Comparison of ENCODE assay signal across 26 mouse cellular contexts in genomic region chr16:78307476-78308192, GRCm38 (mm10). TPM values are rescaled to one million over a fixed set of nuclear protein-coding genes. Genes with fewer than 3 reads are reported as not detected.
DNase-seq lines count a peak whose midpoint lies in the region; ATAC-seq and TF ChIP-seq lines count a peak whose summit lies in the region.
"Had no signal": no experiment of that assay in that cellular context is flagged by ENCODE, and none has a peak within 500 bp of the region (broad histone marks: within the 10 kb centered on the region; RNA-seq: fewer than 3 reads in every experiment).

No protein-coding gene starts in this region.

- no peak overlapping the region for H3K27ac ChIP-seq in forebrain, embryonic 11.5 days (ENCODE audit: low read depth, low read length)
- no peak overlapping the region for H3K27ac ChIP-seq in forebrain, embryonic 16.5 days (ENCODE audit: low read length)
- peak overlapping the region; percentile 54; the same call in 1 of the 2 replicates for H3K27ac ChIP-seq in liver, embryonic 12.5 days
- 0 out of 2 replicates have a peak overlapping the region, but pooled peaks have one; percentile 26 for H3K27ac ChIP-seq in small intestine, adult 2 months (ENCODE audit: insufficient read depth, low read depth, low read length)
- H3K27ac ChIP-seq: embryonic facial prominence, embryonic 15.5 days; forebrain, embryonic 10.5 days; hindbrain, embryonic 10.5 days; hindbrain, postnatal 0 days; kidney, embryonic 15.5 days; limb, embryonic 15.5 days had no signal

- DNase-seq in forebrain, embryonic 11.5 days (ENCODE audit: low spot score) = peak; percentile 32
- DNase-seq in layer of hippocampus, postnatal 25 days (ENCODE audit: extremely low spot score in 1 of 2, low spot score in 1 of 2) = no peak
- no peak for DNase-seq in urinary bladder, adult 2 months (ENCODE audit: low spot score)
- no peak for DNase-seq in adrenal gland, postnatal 36 days
- DNase-seq: adrenal gland, postnatal 14 days; cerebellum, adult 11-12 months; cerebellum, postnatal 36 days; gastrocnemius, postnatal 14 days; kidney, postnatal 4 days; layer of hippocampus, adult 9-11 months; lung, postnatal 14 days; right cerebral cortex, postnatal 25 days; thymus, postnatal 14 days had no signal

- no peaks in the 10 kb centered on the region for H3K9me3 ChIP-seq in forebrain, embryonic 11.5 days (ENCODE audit: control insufficient read depth, low read length)
- H3K9me3 ChIP-seq in forebrain, embryonic 16.5 days (ENCODE audit: control insufficient read depth, low read length) = no peaks in the 10 kb centered on the region
- no peaks in the 10 kb centered on the region for H3K9me3 ChIP-seq in liver, embryonic 12.5 days (replicated peaks)
- H3K9me3 ChIP-seq: embryonic facial prominence, embryonic 15.5 days; forebrain, embryonic 10.5 days; hindbrain, embryonic 10.5 days; kidney, embryonic 15.5 days; limb, embryonic 15.5 days had no signal

- H3K4me1 ChIP-seq in forebrain, embryonic 11.5 days (replicated peaks; ENCODE audit: control insufficient read depth, insufficient read depth, low read length) = no peaks in the 10 kb centered on the region
- peaks cover 24% of the 10 kb centered on the region for H3K4me1 ChIP-seq in forebrain, embryonic 16.5 days (replicated peaks; ENCODE audit: control insufficient read depth, insufficient read depth, low read length)
- no peaks in the 10 kb centered on the region for H3K4me1 ChIP-seq in liver, embryonic 12.5 days
- peaks cover 28% of the 10 kb centered on the region for H3K4me1 ChIP-seq in small intestine, adult 2 months (ENCODE audit: control insufficient read depth, insufficient read depth, insufficient read length, low read length)
- H3K4me1 ChIP-seq: embryonic facial prominence, embryonic 15.5 days had no signal

- H3K9ac ChIP-seq in forebrain, embryonic 11.5 days (ENCODE audit: low read length) = no peak overlapping the region
- H3K9ac ChIP-seq in forebrain, embryonic 16.5 days (replicated peaks; ENCODE audit: low read depth, low read length) = no peak overlapping the region
- H3K9ac ChIP-seq in liver, embryonic 12.5 days = no peak overlapping the region
- H3K9ac ChIP-seq: embryonic facial prominence, embryonic 15.5 days; kidney, embryonic 15.5 days; limb, embryonic 15.5 days had no signal

- no peak for TF ChIP-seq POLR2A in small intestine, adult 2 months (IDR thresholded peaks at IDR 0.05; ENCODE audit: low read depth, low read length)

- H3K27me3 ChIP-seq in forebrain, embryonic 11.5 days (ENCODE audit: control insufficient read depth, insufficient read depth, low read length) = no peaks in the 10 kb centered on the region
- no peaks in the 10 kb centered on the region for H3K27me3 ChIP-seq in forebrain, embryonic 16.5 days (replicated peaks; ENCODE audit: control insufficient read depth, insufficient read depth, low read length)
- H3K27me3 ChIP-seq in liver, embryonic 12.5 days (replicated peaks) = peaks cover 28% of the 10 kb centered on the region
- no peaks in the 10 kb centered on the region for H3K27me3 ChIP-seq in small intestine, adult 2 months (ENCODE audit: control insufficient read depth, insufficient read depth, low read length)
- H3K27me3 ChIP-seq: embryonic facial prominence, embryonic 15.5 days; kidney, embryonic 15.5 days; limb, embryonic 15.5 days; Patski had no signal

- no peak overlapping the region for H3K4me3 ChIP-seq in forebrain, embryonic 11.5 days (ENCODE audit: low read depth, low read length)
- H3K4me3 ChIP-seq in forebrain, embryonic 16.5 days (replicated peaks; ENCODE audit: low read length) = no peak overlapping the region
- no peak overlapping the region for H3K4me3 ChIP-seq in liver, embryonic 12.5 days
- no peak overlapping the region for H3K4me3 ChIP-seq in small intestine, adult 2 months (ENCODE audit: low read depth, low read length)
- H3K4me3 ChIP-seq: embryonic facial prominence, embryonic 15.5 days; forebrain, embryonic 10.5 days; hindbrain, embryonic 10.5 days; kidney, embryonic 15.5 days; limb, embryonic 15.5 days had no signal

- no peaks in the 10 kb centered on the region; the same call in 1 of the 2 replicates for H3K36me3 ChIP-seq in forebrain, embryonic 11.5 days (ENCODE audit: control insufficient read depth, insufficient read depth, low read length)
- H3K36me3 ChIP-seq in forebrain, embryonic 16.5 days (ENCODE audit: control insufficient read depth, insufficient read depth) = no peaks in the 10 kb centered on the region
- H3K36me3 ChIP-seq in liver, embryonic 12.5 days = no peaks in the 10 kb centered on the region
- 0 out of 2 replicates have a peak, but pooled peaks cover 4% of the 10 kb centered on the region for H3K36me3 ChIP-seq in small intestine, adult 2 months (ENCODE audit: control insufficient read depth, insufficient read depth, low read length)
- H3K36me3 ChIP-seq: embryonic facial prominence, embryonic 15.5 days; kidney, embryonic 15.5 days; limb, embryonic 15.5 days had no signal

- no peak for ATAC-seq in forebrain, embryonic 11.5 days (replicated peaks; ENCODE audit: low FRiP score)
- ATAC-seq in forebrain, embryonic 16.5 days = no peak
- ATAC-seq in erythroid progenitor cell, adult 5-6 weeks (replicated peaks; ENCODE audit: low FRiP score, poor library complexity, severe bottlenecking) = 0 out of 2 replicates have a peak, but pooled peaks have one; percentile 14
- peak; percentile 68 for ATAC-seq in liver, embryonic 12.5 days
- ATAC-seq: CD4-positive, CD25-positive, alpha-beta regulatory T cell, adult 4 months; hindbrain, postnatal 0 days; midbrain, embryonic 16.5 days; Patski had no signal

- TF ChIP-seq CTCF in small intestine, adult 2 months (IDR thresholded peaks at IDR 0.05; ENCODE audit: extremely low read depth, insufficient read length, insufficient replicate concordance, low read depth, low read length) = no peak

- WGBS in forebrain, embryonic 11.5 days = 93% methylated on average over 16 of the region's 16 CpGs
- WGBS in forebrain, embryonic 16.5 days = 97% methylated on average over 16 of the region's 16 CpGs
- 68% methylated on average over 16 of the region's 16 CpGs for WGBS in liver, embryonic 12.5 days (ENCODE audit: insufficient replicate concordance)
- 74% methylated on average over 16 of the region's 16 CpGs for WGBS in small intestine, adult 2 months

- no peak overlapping the region for H3K4me2 ChIP-seq in forebrain, embryonic 11.5 days (ENCODE audit: low read depth, low read length, severe bottlenecking)
- no peak overlapping the region for H3K4me2 ChIP-seq in forebrain, embryonic 16.5 days (ENCODE audit: low read length)
- no peak overlapping the region for H3K4me2 ChIP-seq in liver, embryonic 12.5 days
- H3K4me2 ChIP-seq: embryonic facial prominence, embryonic 15.5 days; kidney, embryonic 15.5 days; limb, embryonic 15.5 days had no signal

RNA-seq across cellular contexts. Expression of gene Cxadr, which starts 6.3 kb away (rescaled TPM):
- polyA plus RNA-seq in forebrain, embryonic 11.5 days (2014; fragmentation: Nextera tagmentation; extraction: Ambion mirVana) = 57.1 and 63.4 TPM in 2 replicates
- polyA plus RNA-seq in forebrain, embryonic 16.5 days (2015; fragmentation: Nextera tagmentation; extraction: Ambion mirVana) = 184 and 188 TPM in 2 replicates
- 0.84 TPM in 1 of 2 replicates, not detected in the other for total RNA-seq in erythroid progenitor cell, adult 5-6 weeks (2015; ENCODE audit: low replicate concordance)
- total RNA-seq in erythroid progenitor cell, adult 5-6 weeks (2017; ENCODE audit: low replicate concordance) = 0.13 TPM in 1 of 2 replicates, not detected in the other
- 12.6 and 13.5 TPM in 2 replicates for polyA plus RNA-seq in liver, embryonic 12.5 days (2016; fragmentation: Nextera tagmentation; extraction: Ambion mirVana)
- polyA plus RNA-seq in small intestine, adult 2 months (2012; rRNA removed) = 22.5 and 75.9 TPM in 2 replicates
- 10 to 100 TPM; 18.0 to 24.3 TPM for total RNA-seq in layer of hippocampus, postnatal 25 days (2021)
- 8.3 and 9.0 TPM in 2 replicates for polyA plus RNA-seq in urinary bladder, adult 2 months (2012; rRNA removed)
- 10 to 100 TPM in 1 of 2 experiments, 1 to 10 TPM in 1; 6.7 to 32.1 TPM for total RNA-seq in adrenal gland, postnatal 36 days (2021)

Comparison
In these comparisons a context has a peak if more than half of its experiments do, and no peak if none do; other contexts are left out.
1. ATAC-seq: peak in erythroid progenitor cell, adult 5-6 weeks (single experiment) and liver, embryonic 12.5 days (single experiment); none in forebrain, embryonic 11.5 days (single experiment) and forebrain, embryonic 16.5 days (single experiment).
2. H3K27ac ChIP-seq: peak in liver, embryonic 12.5 days (single experiment) and small intestine, adult 2 months (single experiment); none in forebrain, embryonic 11.5 days (single experiment) and forebrain, embryonic 16.5 days (single experiment).